Mouse (Mus musculus): Measurements from ENCODE around the gene Hoxb6. TPM values are rescaled to one million over a fixed set of nuclear protein-coding genes. Genes with fewer than 3 reads are reported as not detected.

Hoxb6 gene
- polyA plus RNA-seq, 1 experiment: not detected

DNA sequence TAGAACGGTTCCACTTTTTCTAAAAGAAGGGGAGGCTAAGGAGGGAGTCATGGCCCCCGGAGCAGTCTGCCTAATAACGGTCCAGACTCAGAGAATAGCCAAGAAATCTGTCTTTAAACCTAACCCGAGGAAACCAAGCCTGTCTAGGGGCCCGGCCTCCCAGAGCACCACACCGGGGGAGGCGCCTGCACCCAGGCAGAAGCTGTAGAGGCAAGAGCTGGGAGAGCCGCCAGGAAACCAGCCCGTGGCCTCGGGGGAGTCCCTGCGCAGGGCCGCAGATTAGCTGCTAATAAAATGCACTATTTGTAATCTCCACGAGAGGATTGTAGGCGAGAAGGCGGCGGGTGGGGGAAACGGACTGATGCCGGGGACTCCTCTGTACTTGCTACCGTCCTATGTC, 22.4 kb upstream of the Hoxb6 start:
- TF ChIP-seq TCF3 (IDR thresholded peaks at IDR 0.05; ENCODE audit: insufficient read length, low read depth) (no peak), USF1 (IDR thresholded peaks at IDR 0.05; ENCODE audit: low read depth) (no peak), E2F4 (IDR thresholded peaks at IDR 0.05; ENCODE audit: insufficient read depth) (no peak), SRF (IDR thresholded peaks at IDR 0.05; ENCODE audit: control insufficient read depth, insufficient read length, low read depth) (no peak), CEBPB (IDR thresholded peaks at IDR 0.05; ENCODE audit: insufficient read depth, poor library complexity, severe bottlenecking) (no peak), MYOG (IDR thresholded peaks at IDR 0.05; ENCODE audit: control insufficient read depth in 1 of 3, insufficient read depth in 1 of 3, insufficient read length in 2 of 3, low read depth in 2 of 3) (no peak), MYOD1 (IDR thresholded peaks at IDR 0.05; ENCODE audit: control insufficient read depth in 1 of 3, insufficient read length in 2 of 3, low read depth in 2 of 3) (no peak), MAX (IDR thresholded peaks at IDR 0.05; ENCODE audit: low read depth) (no peak), REST (IDR thresholded peaks at IDR 0.05; ENCODE audit: insufficient read depth, insufficient read length) (no peak), TCF12 (IDR thresholded peaks at IDR 0.05; ENCODE audit: insufficient read depth, poor library complexity, severe bottlenecking) (no peak), POLR2AphosphoS2 (IDR thresholded peaks at IDR 0.05; ENCODE audit: insufficient read length, low read depth) (no peak), POLR2A (IDR thresholded peaks at IDR 0.05; ENCODE audit: insufficient read length, low read depth) (no peak)
- H3K36me3 ChIP-seq (ENCODE audit: control insufficient read depth, insufficient read depth): no peaks in the 10 kb centered on the region
- peak overlapping the region; percentile 40 for H3K4me2 ChIP-seq (ENCODE audit: low read depth)
- no peaks in the 10 kb centered on the region for H3K79me2 ChIP-seq (ENCODE audit: control insufficient read depth, insufficient read depth)
- H3K27me3 ChIP-seq (ENCODE audit: control insufficient read depth, insufficient read depth, insufficient read length): peaks cover 85% of the 10 kb centered on the region
- no peak overlapping the region for H3K4me3 ChIP-seq
- H3ac ChIP-seq (ENCODE audit: control insufficient read depth, insufficient read length): no peak overlapping the region

DNA sequence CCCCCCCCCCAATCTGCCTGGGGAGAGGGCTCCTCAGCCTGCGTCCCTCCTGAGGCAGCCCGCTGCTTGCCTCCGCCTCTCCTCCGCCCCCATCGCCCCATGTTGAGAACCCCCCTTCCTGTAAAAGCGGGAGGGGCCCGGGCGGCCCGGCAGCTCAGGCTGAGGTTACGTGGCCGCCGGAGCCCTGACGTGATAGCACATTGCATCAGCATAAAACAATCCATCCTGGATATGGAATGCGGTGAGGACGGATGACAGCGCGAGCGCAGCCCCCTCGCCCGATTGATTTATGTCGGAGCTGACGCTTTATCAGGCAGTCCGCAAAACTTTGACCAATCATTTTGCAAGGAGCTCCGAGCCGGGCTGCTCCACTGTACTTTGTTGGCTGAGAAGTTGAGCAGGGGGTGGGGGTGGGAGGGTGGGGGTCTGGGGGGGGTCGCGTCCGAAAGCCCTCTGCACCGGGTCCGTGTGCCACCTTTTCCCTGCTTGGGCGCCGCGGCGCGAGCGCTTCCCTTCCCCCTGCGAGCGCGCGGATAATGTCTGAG, 21.2 kb upstream of the Hoxb6 start, which contains the start of gene Hoxb9:
TSS of gene Hoxb9 (plus strand) at position 462 of the 545 bp plus-strand sequence.
- Histone ChIP-seq H3K36me3 (ENCODE audit: control insufficient read depth, insufficient read depth) (no peaks in the 10 kb centered on the region), H3ac (ENCODE audit: control insufficient read depth, insufficient read length) (no peak within 1 kb of the TSS), H3K79me2 (ENCODE audit: control insufficient read depth, insufficient read depth) (no peaks in the 10 kb centered on the region), H3K4me3 (no peak within 1 kb of the TSS), H3K27me3 (ENCODE audit: control insufficient read depth, insufficient read depth, insufficient read length) (peaks cover 85% of the 10 kb centered on the region), H3K4me2 (ENCODE audit: low read depth) (peak within 1 kb of the TSS; percentile 55)
- TF ChIP-seq MAX (IDR thresholded peaks at IDR 0.05; ENCODE audit: low read depth) (no peak), CEBPB (IDR thresholded peaks at IDR 0.05; ENCODE audit: insufficient read depth, poor library complexity, severe bottlenecking) (0 out of 2 replicates have a peak, but pooled peaks have one; percentile 12), TCF3 (IDR thresholded peaks at IDR 0.05; ENCODE audit: insufficient read length, low read depth) (no peak), POLR2AphosphoS2 (IDR thresholded peaks at IDR 0.05; ENCODE audit: insufficient read length, low read depth) (no peak)

DNA sequence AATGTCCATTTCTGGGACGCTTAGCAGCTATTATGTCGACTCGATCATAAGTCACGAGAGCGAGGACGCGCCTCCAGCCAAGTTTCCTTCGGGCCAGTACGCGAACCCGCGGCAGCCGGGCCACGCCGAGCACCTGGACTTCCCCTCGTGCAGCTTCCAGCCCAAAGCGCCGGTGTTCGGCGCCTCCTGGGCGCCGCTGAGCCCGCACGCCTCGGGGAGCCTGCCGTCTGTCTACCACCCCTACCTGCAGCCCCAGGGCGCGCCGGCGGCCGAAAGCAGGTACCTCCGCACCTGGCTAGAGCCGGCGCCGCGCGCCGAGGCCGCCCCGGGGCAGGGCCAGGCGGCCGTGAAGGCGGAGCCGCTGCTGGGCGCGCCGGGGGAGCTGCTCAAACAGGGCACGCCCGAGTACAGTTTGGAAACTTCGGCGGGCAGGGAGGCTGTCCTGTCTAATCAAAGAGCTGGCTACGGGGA, 20.7 kb upstream of the Hoxb6 start:
- Histone ChIP-seq H3ac (ENCODE audit: control insufficient read depth, insufficient read length) (no peak overlapping the region), H3K4me3 (no peak overlapping the region), H3K79me2 (ENCODE audit: control insufficient read depth, insufficient read depth) (no peaks in the 10 kb centered on the region), H3K4me2 (ENCODE audit: low read depth) (peak overlapping the region; percentile 55), H3K36me3 (ENCODE audit: control insufficient read depth, insufficient read depth) (no peaks in the 10 kb centered on the region), H3K27me3 (ENCODE audit: control insufficient read depth, insufficient read depth, insufficient read length) (peaks cover 85% of the 10 kb centered on the region)
- TF ChIP-seq SRF (IDR thresholded peaks at IDR 0.05; ENCODE audit: control insufficient read depth, insufficient read length, low read depth) (no peak), MAX (IDR thresholded peaks at IDR 0.05; ENCODE audit: low read depth) (no peak), POLR2AphosphoS2 (IDR thresholded peaks at IDR 0.05; ENCODE audit: insufficient read length, low read depth) (no peak), MYOG (IDR thresholded peaks at IDR 0.05; ENCODE audit: control insufficient read depth in 1 of 3, insufficient read depth in 1 of 3, insufficient read length in 2 of 3, low read depth in 2 of 3) (no peak), MYOD1 (IDR thresholded peaks at IDR 0.05; ENCODE audit: control insufficient read depth in 1 of 3, insufficient read length in 2 of 3, low read depth in 2 of 3) (no peak), TCF3 (IDR thresholded peaks at IDR 0.05; ENCODE audit: insufficient read length, low read depth) (no peak), TCF12 (IDR thresholded peaks at IDR 0.05; ENCODE audit: insufficient read depth, poor library complexity, severe bottlenecking) (no peak), POLR2A (IDR thresholded peaks at IDR 0.05; ENCODE audit: insufficient read length, low read depth) (no peak), REST (IDR thresholded peaks at IDR 0.05; ENCODE audit: insufficient read depth, insufficient read length) (no peak)

DNA sequence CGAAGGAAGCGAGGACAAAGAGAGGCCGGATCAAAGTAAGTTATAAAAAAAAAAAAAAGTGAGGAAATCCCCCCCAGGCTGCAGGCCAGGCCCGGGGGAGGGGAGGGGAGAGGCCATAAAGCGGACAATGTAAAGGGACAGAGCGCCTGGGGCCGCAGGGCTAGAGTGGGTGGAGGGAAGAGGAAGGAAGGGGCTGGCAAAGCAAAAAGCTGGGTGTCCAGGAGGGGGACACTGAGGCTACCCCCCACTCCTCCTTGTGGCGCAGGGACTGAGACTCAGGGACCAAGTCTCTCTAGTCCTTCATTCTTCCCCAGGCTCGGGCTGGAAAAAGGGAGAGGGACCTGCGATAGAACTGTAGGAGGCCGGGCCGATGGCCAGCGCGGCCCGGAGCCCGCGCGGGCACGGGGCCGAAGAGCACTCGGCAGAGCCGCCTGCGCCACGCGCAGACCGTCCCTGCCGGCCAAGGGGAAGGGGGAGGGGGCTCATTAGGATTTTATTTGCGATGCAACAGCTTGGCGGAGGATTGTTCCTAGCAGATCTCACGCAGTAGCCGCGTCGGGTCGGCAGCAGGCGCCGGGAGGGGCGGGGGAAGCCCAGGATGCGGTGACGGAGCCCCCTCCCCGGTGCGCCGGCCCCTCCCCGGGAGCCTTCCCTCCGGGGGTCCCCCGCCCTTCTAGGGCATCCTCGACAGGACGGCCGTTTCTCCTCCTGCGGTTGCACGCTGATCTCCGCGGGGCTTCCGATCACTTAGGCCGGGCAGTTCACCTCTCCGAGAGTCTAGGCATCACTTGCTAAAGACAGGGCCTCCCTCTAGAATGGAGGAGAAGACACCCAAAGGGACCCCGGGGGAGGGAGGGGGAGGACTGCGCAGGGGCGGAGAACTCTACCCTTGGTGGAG, 20.0 kb upstream of the Hoxb6 start:
- H3K4me2 ChIP-seq (ENCODE audit: low read depth): peak overlapping the region; percentile 55
- H3K27me3 ChIP-seq (ENCODE audit: control insufficient read depth, insufficient read depth, insufficient read length): peaks cover 85% of the 10 kb centered on the region
- no peaks in the 10 kb centered on the region for H3K36me3 ChIP-seq (ENCODE audit: control insufficient read depth, insufficient read depth)
- no peak overlapping the region for H3ac ChIP-seq (ENCODE audit: control insufficient read depth, insufficient read length)
- no peak overlapping the region for H3K4me3 ChIP-seq
- no peaks in the 10 kb centered on the region for H3K79me2 ChIP-seq (ENCODE audit: control insufficient read depth, insufficient read depth)
- TF ChIP-seq MYOG (IDR thresholded peaks at IDR 0.05; ENCODE audit: control insufficient read depth in 1 of 3, insufficient read depth in 1 of 3, insufficient read length in 2 of 3, low read depth in 2 of 3) (no peak), CEBPB (IDR thresholded peaks at IDR 0.05; ENCODE audit: insufficient read depth, poor library complexity, severe bottlenecking) (no peak), MYOD1 (IDR thresholded peaks at IDR 0.05; ENCODE audit: control insufficient read depth in 1 of 3, insufficient read length in 2 of 3, low read depth in 2 of 3) (no peak), TCF12 (IDR thresholded peaks at IDR 0.05; ENCODE audit: insufficient read depth, poor library complexity, severe bottlenecking) (no peak), POLR2AphosphoS2 (IDR thresholded peaks at IDR 0.05; ENCODE audit: insufficient read length, low read depth) (no peak), E2F4 (IDR thresholded peaks at IDR 0.05; ENCODE audit: insufficient read depth) (no peak)
